Mouse (Mus musculus) erythroblast, embryonic 14.5 days (primary cell): Measurements from ENCODE around the gene Lyrm7.

Experiments
- GATA1 ChIP-seq: IDR thresholded peaks from 2 replicates; pipeline ENCODE4 v1.6.1; 2012; ENCODE audit warnings: low read length, inconsistent platforms, mixed read lengths
- TAL1 ChIP-seq: IDR thresholded peaks from 3 replicates; pipeline ENCODE4 v1.6.1; 2012; ENCODE audit warnings: low read length, inconsistent platforms, mixed read lengths

DNA sequence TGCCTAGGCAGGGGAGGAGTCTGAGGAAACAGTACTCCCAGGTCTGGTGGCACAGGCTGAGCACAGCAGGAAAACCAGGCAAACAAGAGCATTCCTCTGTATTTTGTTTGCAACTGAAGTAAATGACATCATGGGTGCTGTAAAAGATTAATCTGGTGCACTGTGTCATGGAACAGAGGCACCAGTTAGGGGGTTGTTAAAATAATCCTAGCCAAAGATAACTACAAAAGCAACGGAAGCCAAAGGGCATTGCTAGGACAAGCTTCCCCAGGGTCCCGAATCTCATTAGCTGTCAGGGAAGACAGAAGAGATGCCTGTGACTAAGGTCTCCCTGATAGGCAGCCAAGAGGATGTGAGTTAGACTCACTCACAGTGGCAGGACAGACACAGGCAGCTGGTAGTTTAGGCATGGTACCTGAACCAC is 20.3 kb upstream of the Lyrm7 start:
- TF ChIP-seq GATA1 (no peak), TAL1 (no peak)
